Mouse (Mus musculus) kidney, postnatal 14 days (tissue): ENCODE measurements around the gene Sobp.

Experiments used
- DNase-seq: peaks from one replicate; pipeline ENCODE4 v3.0.0; 2022; ENCODE audit warnings: mixed read lengths

The Sobp gene

GRCm38 (mm10) chr10:43158917-43159316, 15.4 kb downstream of the Sobp start:
- DNase-seq: no peak

- DNase-seq: peak; percentile 64
Measured at GRCm38 (mm10) chr10:43155046-43155560, 19.2 kb downstream of the Sobp start.

- no peak for DNase-seq
Measured at GRCm38 (mm10) chr10:43152643-43153042, 21.7 kb downstream of the Sobp start.

- no peak for DNase-seq
Measured at GRCm38 (mm10) chr10:43148456-43148855, 25.9 kb downstream of the Sobp start.

GRCm38 (mm10) chr10:43143173-43143572, 31.2 kb downstream of the Sobp start:
- no peak for DNase-seq

- DNase-seq: no peak
Measured at GRCm38 (mm10) chr10:43134027-43134426, 40.3 kb downstream of the Sobp start.

- no peak for DNase-seq
Measured at GRCm38 (mm10) chr10:43128750-43129149, 45.6 kb downstream of the Sobp start.

- DNase-seq: no peak
Measured at GRCm38 (mm10) chr10:43124561-43124960, 49.8 kb downstream of the Sobp start.

GRCm38 (mm10) chr10:43124156-43124555, 50.2 kb downstream of the Sobp start:
- DNase-seq: no peak

GRCm38 (mm10) chr10:43123422-43123821, 50.9 kb downstream of the Sobp start:
- no peak for DNase-seq

- DNase-seq: no peak
Measured at GRCm38 (mm10) chr10:43120688-43121450, 53.5 kb downstream of the Sobp start.

- no peak for DNase-seq
Measured at GRCm38 (mm10) chr10:43116083-43116927, 58.0 kb downstream of the Sobp start.

- no peak for DNase-seq
Measured at GRCm38 (mm10) chr10:43112296-43112695, 62.0 kb downstream of the Sobp start.

- no peak for DNase-seq
Measured at GRCm38 (mm10) chr10:43106616-43107015, 67.7 kb downstream of the Sobp start.

- DNase-seq: no peak
Measured at GRCm38 (mm10) chr10:43106196-43106595, 68.1 kb downstream of the Sobp start.

GRCm38 (mm10) chr10:43100513-43100912, 73.8 kb downstream of the Sobp start:
- peak; percentile 5 for DNase-seq

GRCm38 (mm10) chr10:43099229-43099628, 75.1 kb downstream of the Sobp start:
- DNase-seq: peak; percentile 24

GRCm38 (mm10) chr10:43097755-43098154, 76.6 kb downstream of the Sobp start:
- DNase-seq: no peak

GRCm38 (mm10) chr10:43096614-43097013, 77.7 kb downstream of the Sobp start:
- no peak for DNase-seq

GRCm38 (mm10) chr10:43094537-43094936, 79.8 kb downstream of the Sobp start:
- DNase-seq: no peak

GRCm38 (mm10) chr10:43093440-43093839, 80.9 kb downstream of the Sobp start:
- no peak for DNase-seq

- DNase-seq: peak; percentile 17
Measured at GRCm38 (mm10) chr10:43090040-43090439, 84.3 kb downstream of the Sobp start.

- DNase-seq: no peak
Measured at GRCm38 (mm10) chr10:43087421-43087820, 86.9 kb downstream of the Sobp start.

GRCm38 (mm10) chr10:43086888-43087287, 87.4 kb downstream of the Sobp start:
- DNase-seq: no peak
